Mouse (Mus musculus): Measurements from ENCODE around the gene Mitf.

- no peak for TF ChIP-seq CTCF (IDR thresholded peaks at IDR 0.05; ENCODE audit: borderline replicate concordance, insufficient read depth, low read depth, low read length)
- no peak for TF ChIP-seq POLR2A (IDR thresholded peaks at IDR 0.05; ENCODE audit: borderline replicate concordance, insufficient read depth, low read length)
Measured at GRCm38 (mm10) chr6:98015819-98016218, 209.0 kb downstream of the Mitf start.

Measured in cerebellum, adult 2 months (tissue).